Mouse (Mus musculus): ENCODE data around the gene Ccna2. TPM values are rescaled to one million over a fixed set of nuclear protein-coding genes. Genes with fewer than 3 reads are reported as not detected.

Ccna2 gene
- total RNA-seq, 1 experiment from 2014 or later, result 216 TPM

DNA sequence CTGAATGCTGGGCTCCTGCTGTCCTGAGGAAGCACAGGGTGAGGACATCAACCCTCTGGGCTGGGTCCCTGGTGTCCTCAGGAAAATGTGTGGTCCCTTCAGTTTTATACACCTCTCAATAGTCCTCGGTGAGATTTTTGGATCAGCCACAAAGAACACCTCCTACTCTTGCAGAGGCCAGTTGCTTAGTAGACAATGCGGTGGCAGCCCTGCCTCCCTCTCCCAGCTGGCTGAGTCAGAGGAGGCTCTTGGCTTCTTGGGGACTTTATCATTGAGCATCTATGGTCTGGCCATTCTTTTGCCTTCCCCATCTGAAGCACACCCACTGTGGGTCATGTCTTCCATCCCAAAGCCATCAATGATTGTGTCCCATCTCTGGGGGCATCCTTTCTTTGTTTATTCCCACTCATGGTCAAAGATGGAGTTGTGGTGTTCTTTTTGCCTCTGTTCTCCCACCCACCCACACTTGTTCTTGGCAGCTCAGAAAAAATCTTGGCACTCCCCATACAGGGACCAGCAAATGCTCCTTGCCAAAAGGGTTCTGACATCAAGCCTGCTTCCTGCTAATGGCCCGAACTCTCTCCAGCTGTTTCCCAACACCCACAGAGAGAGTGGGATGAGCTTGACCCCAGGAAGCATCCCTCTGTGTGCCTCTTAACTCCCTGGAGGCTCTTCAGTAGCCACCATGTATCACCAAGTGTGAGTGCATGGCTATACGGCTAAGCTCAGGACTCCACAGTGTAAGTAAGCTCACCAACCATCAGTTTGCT, 34.1 kb downstream of the Ccna2 start:
- ATAC-seq (replicated peaks; ENCODE audit: low read depth, poor library complexity, severe bottlenecking), result no peak

DNA sequence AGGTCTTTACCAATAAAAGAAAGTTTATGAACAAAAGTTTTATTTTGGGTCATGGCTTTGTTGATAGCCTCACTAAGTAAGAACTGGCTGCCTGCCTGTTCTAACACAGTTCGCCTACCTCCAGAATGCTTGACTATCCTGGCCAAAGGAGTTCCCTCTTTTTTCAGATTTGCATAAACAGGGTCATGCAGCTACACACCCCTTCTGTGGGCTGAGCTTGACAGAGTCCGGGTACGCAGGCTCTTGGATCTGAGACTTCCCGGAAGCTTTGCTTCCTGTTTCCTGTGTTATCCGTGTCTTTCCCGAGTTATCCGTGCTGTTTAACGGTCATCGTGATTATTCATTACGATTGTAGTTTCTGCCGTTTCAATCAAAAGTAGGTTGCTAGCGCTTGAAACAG, 35.9 kb downstream of the Ccna2 start:
- no peak for ATAC-seq (replicated peaks; ENCODE audit: low read depth, poor library complexity, severe bottlenecking)

DNA sequence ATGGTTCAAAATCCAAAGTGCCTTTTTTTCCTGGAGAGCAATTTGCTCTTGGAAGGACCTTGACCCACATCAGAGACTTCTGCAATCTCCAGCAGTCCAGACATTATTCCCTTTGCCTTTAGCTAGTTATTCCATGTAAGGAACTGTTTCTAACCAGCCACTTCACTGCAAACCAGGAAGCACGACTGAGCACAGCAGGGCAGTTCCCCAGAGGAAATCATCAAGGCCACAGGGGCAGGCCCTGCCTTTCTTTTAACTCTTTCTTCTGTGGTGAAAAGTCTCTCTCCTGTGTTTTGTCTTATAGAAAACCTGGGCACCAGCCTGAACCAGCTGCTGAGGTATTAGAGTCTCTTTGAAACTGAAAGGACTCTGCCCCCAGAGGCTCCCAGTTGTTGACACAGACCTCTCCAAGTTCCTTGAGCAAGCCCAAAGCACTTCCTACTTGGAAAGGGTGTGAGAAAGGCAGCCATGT, 38.7 kb downstream of the Ccna2 start:
- ATAC-seq (replicated peaks; ENCODE audit: low read depth, poor library complexity, severe bottlenecking), result peak; percentile 52

DNA sequence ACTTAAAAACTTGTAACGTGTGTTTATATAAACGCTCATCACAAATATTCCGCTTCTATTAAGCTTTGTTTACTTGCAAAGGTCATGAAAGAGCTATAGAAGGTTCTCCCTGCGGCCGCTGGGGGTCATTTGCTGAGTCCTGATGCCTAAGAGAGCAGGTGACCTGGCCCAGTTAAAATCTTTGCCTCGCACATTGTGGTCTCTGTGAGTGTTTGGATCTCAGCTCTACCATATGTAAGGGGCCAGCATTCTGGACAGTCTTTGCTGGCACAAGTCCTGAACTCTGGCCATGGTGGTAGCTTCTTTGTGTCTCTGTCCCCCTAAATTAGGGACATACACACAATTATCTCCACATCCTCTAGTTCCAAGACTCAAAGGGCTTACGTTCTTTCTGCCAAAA, 39.2 kb downstream of the Ccna2 start:
- ATAC-seq (replicated peaks; ENCODE audit: low read depth, poor library complexity, severe bottlenecking), result no peak

DNA sequence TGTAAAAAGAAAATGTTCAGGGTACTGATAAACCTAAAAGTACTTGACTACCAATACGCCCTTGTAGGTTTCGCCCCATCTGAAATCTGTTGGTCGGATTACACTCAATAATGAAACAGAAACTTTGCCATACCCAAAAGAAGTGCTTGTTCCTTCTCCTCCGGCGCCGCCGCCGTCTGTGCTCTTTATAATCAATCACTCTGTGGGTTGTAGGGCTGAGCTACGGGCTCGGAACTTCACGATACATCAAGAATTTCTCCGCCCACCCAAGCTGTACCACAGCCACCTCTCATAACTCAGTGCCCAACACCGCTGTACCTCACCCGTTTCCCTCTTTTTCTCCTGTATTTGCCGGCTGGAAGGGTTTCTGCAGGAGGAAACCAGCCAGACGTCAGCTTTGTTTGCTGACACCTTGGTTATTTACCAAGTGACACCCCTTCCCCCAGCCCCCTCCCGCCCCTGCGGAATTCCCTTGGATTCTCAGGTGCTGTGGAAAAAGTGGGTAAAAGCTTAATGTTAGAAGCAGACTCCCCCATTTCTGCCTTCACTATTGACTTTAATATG, 39.9 kb downstream of the Ccna2 start:
- peak; percentile 80 for ATAC-seq (replicated peaks; ENCODE audit: low read depth, poor library complexity, severe bottlenecking)

DNA sequence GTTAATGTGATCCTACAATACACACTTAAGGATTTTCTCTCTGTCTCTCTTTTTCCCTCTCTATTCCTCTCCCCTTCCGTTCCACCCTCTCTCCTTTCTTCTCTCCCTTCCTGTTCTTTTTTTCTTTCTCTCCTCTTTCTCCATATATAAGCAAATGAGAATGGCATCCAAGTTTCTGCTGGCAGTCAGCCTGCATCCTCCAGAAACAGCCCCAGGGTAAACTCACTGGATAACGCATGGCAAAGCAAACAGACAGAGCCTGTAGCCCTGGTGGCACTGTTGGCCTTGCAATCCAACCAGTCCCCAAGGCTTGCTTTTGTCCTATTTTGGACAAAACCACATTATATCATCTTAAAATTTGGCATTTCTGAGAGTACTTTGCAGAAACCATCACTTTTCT, 40.7 kb downstream of the Ccna2 start:
- ATAC-seq (replicated peaks; ENCODE audit: low read depth, poor library complexity, severe bottlenecking), result no peak

DNA sequence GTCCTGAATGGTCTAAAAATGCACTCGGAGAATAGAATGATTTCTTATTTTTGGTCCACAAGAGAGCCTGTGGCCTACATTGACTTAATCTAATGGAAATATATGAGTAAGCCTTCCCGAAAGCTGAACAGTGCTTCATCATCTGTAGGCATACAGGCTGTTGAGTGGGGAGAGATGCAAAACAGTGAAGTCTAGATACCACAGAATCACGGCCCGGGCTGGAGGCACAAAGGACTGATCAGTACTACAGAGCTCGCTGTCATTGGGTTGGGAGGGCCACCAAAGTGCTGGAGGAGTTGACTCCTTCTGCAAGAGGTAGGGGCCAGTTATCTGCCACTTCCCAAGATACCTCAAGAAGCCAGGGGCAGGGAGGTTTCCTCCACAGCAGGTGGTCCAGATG, 41.2 kb downstream of the Ccna2 start:
- no peak for ATAC-seq (replicated peaks; ENCODE audit: low read depth, poor library complexity, severe bottlenecking)

DNA sequence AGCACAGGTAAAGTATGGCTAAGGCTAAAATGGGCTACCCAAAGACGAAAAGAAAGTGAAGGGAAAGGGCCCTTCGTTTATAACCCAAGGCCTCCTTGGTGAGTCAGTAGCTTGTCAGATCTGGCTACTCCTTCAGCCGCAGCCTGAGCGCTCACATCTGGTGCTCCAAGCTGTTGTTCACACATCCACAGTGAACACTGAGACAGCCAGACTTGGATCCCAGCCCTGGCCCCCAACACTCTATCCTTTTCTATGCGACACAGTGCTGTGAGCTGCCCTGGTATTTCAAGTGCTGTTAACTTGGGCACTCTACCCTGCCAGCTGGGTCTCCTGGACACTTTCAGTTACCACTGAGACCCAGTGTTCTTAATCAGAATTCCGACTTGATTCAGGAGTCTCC, 41.6 kb downstream of the Ccna2 start:
- no peak for ATAC-seq (replicated peaks; ENCODE audit: low read depth, poor library complexity, severe bottlenecking)

DNA sequence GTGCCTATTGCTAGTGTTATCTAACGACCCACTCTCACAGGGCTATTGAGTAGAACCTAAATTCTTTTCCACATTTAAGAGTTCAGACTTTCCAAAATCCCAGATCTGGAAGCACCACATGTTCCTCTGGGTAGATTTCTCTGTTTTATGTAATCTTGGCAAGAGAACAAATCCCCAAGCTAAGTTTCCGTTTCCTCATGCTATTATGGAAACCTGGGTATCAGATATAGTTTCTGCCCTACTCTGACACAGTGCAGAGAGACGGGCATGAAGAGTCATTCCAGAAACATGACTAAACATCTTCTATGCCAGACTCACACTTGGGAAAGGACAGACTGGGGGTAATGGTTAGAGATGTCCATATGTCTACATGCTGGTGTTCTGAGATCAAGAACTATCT, 47.5 kb downstream of the Ccna2 start:
- no peak for ATAC-seq (replicated peaks; ENCODE audit: low read depth, poor library complexity, severe bottlenecking)

DNA sequence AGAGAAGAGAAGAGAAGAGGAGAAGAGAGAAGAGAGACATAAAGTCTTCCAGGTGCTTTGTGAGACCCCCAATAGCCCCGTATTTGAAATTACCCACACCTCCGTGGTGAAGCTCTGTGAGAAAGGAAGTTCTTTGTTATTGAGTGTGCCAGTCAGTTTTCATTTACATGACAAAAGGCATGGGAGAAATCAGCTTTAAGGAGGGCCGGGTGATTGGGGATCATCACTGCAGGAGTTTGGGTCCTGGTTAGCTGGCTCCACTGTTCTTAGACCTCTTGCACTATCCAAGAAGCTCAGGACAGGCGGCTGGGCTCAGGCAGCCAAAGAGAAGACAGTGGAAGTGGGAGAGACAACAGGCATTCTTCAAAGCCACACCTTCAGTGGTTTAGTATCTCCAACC, 49.8 kb downstream of the Ccna2 start:
- ATAC-seq (replicated peaks; ENCODE audit: low read depth, poor library complexity, severe bottlenecking), result no peak

DNA sequence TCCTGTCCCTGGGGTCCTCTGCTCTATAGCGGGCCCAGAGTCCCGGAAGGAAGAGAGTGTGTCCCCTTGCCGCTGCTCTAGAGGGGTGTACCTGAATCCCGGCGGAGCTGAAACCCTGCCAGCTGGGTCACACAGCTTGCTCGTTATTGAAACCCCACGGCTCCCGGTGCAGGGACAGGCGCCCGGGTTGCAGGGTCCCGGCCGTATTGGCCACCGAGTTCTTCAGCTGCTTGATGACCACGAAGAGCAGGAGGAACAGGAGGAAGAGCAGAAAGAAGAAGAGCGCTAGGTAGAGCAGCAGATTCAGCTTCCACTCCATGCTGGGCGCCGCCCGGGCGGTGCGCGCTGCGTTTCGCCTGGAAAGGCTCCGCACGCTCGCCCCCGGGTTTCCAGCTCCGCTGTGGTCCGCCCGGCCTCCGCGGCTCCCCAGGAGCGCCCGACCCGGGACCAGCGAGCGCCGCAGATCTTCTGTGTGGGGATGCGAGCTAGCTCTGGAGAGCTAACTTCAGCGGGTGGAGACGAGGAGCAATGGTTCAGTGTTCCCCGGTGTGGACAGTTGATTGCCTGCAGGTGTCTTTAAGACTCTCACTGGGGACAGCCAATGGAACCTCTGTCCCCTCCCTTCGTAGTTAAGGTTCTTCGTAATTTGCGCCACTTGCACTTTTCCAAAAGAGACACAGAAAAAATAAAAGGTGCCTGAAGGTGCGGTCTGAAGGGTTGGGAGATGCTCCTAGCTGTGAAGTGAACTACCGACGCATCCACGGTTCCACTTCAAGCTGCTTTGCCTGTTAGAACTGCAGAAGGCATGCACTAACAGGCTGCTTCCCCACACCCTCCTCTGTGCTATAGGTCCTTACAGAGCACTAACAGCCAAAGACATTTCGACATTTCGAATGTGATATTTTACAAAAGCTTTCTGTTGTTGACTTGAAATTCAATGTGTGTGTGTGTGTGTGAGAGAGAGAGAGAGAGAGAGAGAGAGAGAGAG, 50.6 kb downstream of the Ccna2 start, which contains the start of gene Gm11549:
Gene Gm11549, minus strand, starts transcription at position 741 of the 988 bp plus-strand sequence.
- ATAC-seq (replicated peaks; ENCODE audit: low read depth, poor library complexity, severe bottlenecking), result peak; percentile 45; the same call in 1 of the 2 replicates

DNA sequence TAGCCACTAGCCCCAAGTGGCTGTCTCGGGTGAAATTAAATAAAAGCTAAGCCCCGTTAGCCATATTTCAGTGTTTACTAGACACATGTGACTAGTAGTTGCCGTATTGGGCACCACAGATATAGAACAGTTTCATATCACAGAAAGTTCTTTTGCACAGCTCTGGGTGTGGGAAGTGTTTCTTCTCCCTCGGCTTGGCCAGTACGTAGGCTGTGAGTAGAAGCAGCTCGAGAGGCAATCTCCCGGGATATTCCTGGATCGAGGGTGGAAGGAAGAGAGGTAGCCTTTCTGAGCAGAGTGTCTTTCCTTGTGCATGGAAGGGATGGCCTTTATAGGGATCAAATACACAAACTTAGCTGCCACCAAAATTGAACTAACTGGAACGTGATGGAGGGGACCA, 55.8 kb downstream of the Ccna2 start:
- ATAC-seq (replicated peaks; ENCODE audit: low read depth, poor library complexity, severe bottlenecking), result no peak

Other genes starting within 250 kb of the Ccna2 start
- 54.6 and 60.2 TPM in 2 replicates for gene Anxa5, start 96.3 kb downstream of the Ccna2 start, total RNA-seq (2017)
- gene 1810062G17Rik, start 96.2 kb downstream of the Ccna2 start, total RNA-seq (2017), result not detected in 2 replicates
- gene Gm11549, start 50.3 kb downstream of the Ccna2 start, total RNA-seq (2017), result not detected in 2 replicates
- 109 and 152 TPM in 2 replicates for gene Exosc9, start 19.5 kb downstream of the Ccna2 start, total RNA-seq (2017)
- 3.2 and 6.3 TPM in 2 replicates for gene Bbs7, start 41.3 kb upstream of the Ccna2 start, total RNA-seq (2017)
- gene Trpc3, start 118.0 kb upstream of the Ccna2 start, total RNA-seq (2017), result not detected in 2 replicates

Data from common myeloid progenitor, adult 5-6 weeks (primary cell).